Mouse (Mus musculus) CD4-positive, CD25-positive, alpha-beta regulatory T cell, adult 4 months (primary cell): ENCODE measurements at regions not wholly inside any gene's neighbourhood (a gene's known extent, or its start where the extent isn't known, plus 50 kb on each side); places are given as distances from the start of the nearest gene placed in this dataset.

ENCODE experiments used
- ATAC-seq: one replicate; pipeline ENCODE4 v1.8.0; 2017

DNA sequence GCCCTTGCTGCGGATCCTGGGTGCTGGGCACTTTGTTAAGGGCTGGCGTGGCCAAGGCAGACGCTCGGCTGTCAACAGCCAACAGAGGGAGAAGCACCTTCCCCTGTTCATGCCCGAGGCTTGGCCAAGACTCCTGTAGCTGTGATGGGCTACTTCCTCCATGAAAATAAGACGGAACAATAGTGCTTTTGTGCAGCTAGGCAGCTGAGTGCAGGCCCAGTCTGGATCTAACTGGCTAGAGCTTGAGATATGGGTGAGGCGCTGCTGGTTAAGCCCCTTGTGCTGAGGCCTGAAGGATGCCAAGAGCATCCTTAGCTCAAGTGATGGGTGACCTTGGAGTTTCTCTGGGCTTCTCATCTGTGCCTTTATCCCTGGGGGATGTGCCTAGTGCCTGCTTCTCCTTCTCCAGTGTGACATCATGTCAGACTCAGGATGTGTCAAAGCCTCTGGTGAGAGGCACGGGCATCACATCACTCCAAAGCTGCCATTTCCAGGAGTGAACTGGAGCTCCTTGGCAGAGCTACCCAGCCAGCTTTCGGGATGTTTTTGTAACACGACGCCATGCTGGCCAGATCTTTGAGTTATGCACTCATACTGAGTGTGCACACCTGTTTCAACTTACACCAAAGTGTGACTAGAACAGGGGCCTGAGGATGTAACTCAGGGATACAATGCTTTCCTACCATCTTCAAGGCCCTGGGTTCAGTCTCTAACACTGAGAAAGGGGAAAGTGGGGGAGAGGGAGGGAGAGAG is 360.1 kb upstream of the Tbx3 start:
- ATAC-seq, result no peak

- ATAC-seq, result no peak
These were observed 357.7 kb upstream of the Tbx3 start for GRCm38 (mm10) chr5:119312808-119313207.

DNA sequence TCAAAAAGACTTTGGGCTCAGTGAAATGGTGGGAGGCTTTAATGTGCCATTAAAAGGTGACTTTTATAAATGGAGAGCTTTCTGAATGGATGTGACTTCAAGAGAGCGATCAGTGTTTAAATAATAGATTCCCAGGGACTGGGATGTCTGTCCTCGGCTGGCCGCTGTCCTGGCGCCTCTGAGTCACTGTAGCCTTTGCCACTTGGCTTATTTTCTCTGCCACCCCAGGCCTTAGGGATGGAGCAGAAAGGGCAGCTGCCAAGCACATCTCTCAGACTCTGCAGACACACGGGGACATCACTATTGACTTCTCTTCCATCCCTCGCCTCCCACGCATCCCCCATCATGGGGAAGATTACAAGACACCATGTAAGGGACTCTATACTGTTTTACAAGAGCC is 355.3 kb upstream of the Tbx3 start:
- ATAC-seq, result no peak

DNA sequence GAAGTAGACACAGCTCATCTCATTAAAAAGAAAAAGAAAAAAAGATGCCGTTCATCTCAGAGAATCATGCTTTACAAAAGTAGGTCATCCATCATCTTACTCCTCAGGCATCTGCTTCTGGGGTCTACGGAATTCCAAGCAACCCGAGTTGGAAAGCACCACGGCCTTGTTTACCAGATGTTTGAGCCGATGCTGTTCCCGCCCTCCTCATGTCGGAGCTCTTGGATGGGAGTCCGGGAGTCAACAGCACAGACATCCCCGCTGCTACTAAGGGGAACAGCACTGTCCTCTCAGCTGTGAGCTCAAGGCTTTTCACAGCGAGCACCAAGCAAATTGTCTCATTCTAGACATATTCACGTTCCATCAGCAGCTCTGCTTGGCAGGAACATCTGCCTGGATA is 352.9 kb upstream of the Tbx3 start:
- no peak for ATAC-seq

- ATAC-seq, result no peak
These were observed 348.9 kb upstream of the Tbx3 start for GRCm38 (mm10) chr5:119321368-119322144.

- ATAC-seq, result no peak
These were observed 348.1 kb upstream of the Tbx3 start for GRCm38 (mm10) chr5:119322411-119322810.

GRCm38 (mm10) chr5:119325681-119326255 is 344.7 kb upstream of the Tbx3 start:
- no peak for ATAC-seq

- no peak for ATAC-seq
These were observed 343.6 kb upstream of the Tbx3 start for GRCm38 (mm10) chr5:119326895-119327294.

DNA sequence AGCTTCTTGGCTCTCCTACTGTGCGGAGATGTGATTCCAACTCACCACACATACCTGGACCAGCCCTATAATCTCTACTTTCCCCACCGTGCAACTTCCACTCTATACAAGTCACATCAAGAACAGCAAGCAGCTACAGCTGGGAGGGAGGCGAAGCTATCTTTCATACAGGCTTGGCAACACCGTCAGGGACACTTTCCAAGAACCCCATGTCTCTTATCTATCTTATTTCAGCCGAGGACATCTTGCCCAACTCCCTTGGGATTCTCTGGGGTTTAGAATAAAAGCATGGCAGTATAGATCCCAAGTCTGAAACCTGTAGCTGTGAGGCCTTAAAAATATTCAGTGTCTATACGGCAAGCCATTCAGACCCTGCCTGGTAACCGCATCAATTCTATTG is 341.5 kb upstream of the Tbx3 start:
- ATAC-seq, result no peak

DNA sequence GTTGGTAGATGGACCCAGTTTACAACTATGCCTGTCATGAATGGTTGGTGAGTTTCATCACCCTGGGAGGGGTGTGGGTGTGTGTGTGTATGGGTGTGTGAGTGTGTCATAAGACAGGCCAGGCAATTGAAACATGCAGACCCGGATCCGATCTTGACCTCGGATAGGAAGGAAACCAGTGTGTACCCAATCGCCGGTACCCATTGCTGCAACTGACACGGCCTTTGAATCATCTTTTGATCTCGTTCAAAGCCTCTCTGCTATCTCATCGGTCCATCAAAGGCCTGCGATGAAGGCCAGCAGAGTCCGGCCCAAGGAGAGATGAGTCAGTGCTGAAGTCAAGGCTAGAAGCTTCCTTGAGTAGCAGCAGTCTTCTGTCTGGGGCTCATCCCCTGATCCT is 341.1 kb upstream of the Tbx3 start:
- ATAC-seq, result no peak

DNA sequence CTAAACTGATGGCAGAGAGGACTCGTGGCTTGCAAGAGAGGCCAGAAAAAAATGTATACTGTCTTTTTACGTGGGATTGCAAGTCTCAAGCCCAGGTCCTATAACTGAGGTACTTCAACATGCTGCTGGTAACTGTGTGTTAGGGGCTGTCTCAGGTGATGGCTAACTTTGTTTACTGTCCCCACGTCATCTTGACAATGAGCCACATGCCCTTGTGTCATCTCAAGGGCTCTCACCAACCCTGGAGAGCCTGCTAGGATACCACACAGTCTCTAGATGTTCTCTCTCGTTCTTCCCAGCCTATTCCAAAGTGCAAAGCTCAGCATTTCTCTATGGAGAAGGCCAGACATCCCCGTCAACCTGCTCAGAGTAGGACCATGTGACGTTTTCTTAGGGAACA is 340.6 kb upstream of the Tbx3 start:
- no peak for ATAC-seq

GRCm38 (mm10) chr5:119331461-119331860 is 339.0 kb upstream of the Tbx3 start:
- no peak for ATAC-seq

GRCm38 (mm10) chr5:119332621-119333020 is 337.8 kb upstream of the Tbx3 start:
- no peak for ATAC-seq

- ATAC-seq, result no peak
These were observed 335.3 kb upstream of the Tbx3 start for GRCm38 (mm10) chr5:119335211-119335610.

GRCm38 (mm10) chr5:119335979-119336378 is 334.5 kb upstream of the Tbx3 start:
- ATAC-seq, result no peak

DNA sequence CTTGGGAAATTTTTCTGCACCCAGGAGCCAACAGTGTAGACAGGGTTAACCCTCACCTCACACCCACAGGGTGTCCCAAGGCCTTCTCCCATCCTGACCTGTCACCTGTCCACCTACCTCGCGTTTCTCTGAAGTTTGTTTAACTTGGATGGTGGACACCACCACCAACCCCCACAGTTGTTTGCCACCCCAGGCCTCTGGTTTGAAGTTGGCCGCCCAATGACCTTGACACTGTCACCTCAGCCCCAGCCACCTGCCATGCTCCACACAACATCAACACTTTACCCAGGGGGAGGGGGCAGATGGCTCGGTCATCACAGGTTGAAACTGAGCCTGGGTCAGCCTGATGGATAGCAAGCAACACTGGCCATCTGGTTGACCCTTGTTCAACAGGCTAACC is 332.7 kb upstream of the Tbx3 start:
- ATAC-seq, result no peak

GRCm38 (mm10) chr5:119338711-119339110 is 331.8 kb upstream of the Tbx3 start:
- no peak for ATAC-seq

DNA sequence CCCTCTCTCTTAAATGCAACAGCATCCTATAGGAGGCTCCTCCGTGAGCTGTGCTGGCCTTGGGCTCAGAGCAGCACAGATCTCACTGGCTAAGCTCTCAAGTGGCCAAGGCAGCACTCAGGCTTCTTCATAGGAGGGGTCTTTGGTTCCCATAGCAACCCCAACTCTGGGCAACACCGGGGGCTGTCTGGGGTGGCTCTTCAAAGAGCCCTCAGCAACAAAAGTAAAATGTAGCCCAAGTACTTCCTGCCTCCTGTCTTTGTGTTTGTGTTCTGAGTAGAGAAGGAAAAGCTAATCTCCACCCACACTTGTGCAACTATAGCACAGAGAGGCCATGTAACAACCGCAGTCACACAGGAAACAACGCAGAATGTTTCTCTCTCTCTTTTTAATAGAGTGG is 322.2 kb upstream of the Tbx3 start:
- peak; percentile 39 for ATAC-seq

GRCm38 (mm10) chr5:119349395-119349794 is 321.1 kb upstream of the Tbx3 start:
- no peak for ATAC-seq

DNA sequence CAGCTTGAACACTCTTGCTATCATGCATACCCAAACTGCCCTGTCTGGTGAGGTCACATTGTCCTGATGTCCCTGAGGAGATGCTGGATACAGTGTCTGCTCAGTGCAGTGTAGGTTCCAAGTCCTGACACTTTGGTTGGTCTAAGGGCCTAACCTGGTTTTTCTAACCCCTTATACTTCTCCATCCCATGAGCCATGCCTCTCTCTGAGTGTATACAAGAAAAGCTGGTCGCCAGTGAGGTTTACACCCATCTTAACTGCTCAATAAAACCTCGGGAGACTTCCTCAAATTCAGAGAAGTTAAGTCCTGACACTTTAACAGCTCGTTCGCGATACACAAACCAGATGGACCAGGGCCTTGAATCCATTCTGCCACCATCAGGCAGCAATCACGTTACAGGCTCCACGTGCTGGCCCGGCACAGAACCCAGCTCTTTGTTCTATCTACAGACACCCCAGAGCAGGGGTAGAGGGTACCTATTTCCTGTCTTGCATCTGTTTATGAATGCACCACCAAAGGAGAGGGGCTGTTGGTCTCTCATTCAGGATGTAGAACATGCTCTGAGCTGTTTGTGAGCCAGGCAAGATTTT is 320.0 kb upstream of the Tbx3 start:
- no peak for ATAC-seq

DNA sequence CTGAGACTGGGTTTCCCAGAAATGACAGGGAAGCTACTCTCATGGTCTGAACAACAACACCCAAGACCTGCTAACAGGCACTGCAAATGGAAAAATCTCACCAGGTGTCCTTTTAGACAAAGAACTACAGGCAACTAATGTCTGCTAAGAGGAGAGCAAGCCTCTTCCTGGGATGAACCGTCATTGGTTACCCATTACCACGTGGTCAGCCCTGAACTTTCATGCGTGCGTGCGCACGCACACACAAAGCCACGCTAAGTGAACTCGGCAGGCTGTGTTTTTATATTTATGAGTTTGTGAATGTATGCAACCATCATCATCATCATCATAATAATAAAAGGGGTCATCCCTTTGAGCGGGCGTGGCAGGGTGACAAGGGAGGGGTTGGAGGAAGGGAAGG is 315.0 kb upstream of the Tbx3 start:
- no peak for ATAC-seq

- ATAC-seq, result no peak
These were observed 314.4 kb upstream of the Tbx3 start for GRCm38 (mm10) chr5:119356051-119356450.

DNA sequence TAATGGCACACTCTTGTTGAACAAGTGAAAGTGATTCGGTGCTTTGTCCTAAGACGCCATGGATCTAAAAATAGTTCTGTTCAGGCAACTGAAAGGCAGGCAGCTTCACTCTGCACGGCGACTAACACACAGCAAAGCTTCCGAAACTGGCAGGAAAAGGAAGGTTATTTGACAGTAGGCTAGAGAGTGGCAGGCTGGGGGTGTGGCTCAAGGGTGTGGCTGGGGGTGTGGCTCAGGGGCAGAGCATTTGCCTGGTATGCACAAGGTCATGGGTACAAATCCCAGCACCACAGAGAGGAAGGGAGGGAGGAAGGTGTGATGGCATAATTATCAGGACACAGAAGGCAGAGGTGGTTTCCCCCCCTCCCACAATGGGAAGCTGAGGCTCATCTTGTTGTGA is 310.8 kb upstream of the Tbx3 start:
- no peak for ATAC-seq

DNA sequence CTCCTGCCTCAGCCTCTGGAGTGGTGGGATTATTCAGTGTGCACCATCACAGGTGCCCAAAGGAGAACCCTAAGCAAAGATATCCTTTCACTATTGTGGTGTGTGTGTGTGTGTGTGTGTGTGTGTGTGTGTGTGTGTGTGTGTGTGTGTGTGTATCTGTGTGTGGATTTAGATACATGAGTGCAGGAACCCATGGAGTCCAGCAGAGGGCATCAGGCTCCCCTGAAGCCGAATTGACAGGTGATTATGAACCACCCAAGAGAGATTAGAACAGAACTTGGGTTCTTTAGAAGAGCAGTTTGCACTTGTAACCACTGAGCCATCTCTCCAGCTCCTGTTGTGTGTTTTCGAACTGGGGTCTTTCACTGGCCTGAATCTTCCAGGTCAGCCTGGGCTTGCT is 310.1 kb upstream of the Tbx3 start:
- no peak for ATAC-seq
